Mouse (Mus musculus) liver, embryonic 16.5 days (tissue): ENCODE measurements around the gene Nppa. TPM values are rescaled to one million over a fixed set of nuclear protein-coding genes. Genes with fewer than 3 reads are reported as not detected.
A peak's percentile ranks its signal among the peaks of the same experiment; 100 is the strongest.

Experiments
- ATAC-seq: fragments of 200-750 bp; cut with Nextera tagmentation; 2 replicates; pipeline ENCODE4 v1.8.0; 2017; ENCODE audit warnings: low read depth, mild to moderate bottlenecking, moderate number of reproducible peaks, moderate library complexity
- H3K27ac ChIP-seq: fragments of 300-500 bp; sonication (generic); 2 replicates; pipeline ENCODE4 v1.5.1; 2014; ENCODE audit warnings: mild to moderate bottlenecking, low read length
- H3K27me3 ChIP-seq: fragments of 300-500 bp; sonication (generic); 2 replicates; pipeline ENCODE4 v1.6.1; 2014; ENCODE audit warnings: low read depth, low read length, mixed read lengths; ENCODE audit not compliant: control insufficient read depth, insufficient read depth
- H3K36me3 ChIP-seq: fragments of 300-500 bp; sonication (generic); 2 replicates; pipeline ENCODE4 v1.6.1; 2014; ENCODE audit warnings: mild to moderate bottlenecking; ENCODE audit not compliant: control insufficient read depth, insufficient read depth
- H3K4me1 ChIP-seq: fragments of 300-500 bp; sonication (generic); 2 replicates; pipeline ENCODE4 v1.6.1; 2014; ENCODE audit warnings: low read depth, low read length, mixed read lengths; ENCODE audit not compliant: control insufficient read depth
- H3K4me2 ChIP-seq: fragments of 300-500 bp; sonication (generic); 2 replicates; pipeline ENCODE4 v1.6.1; 2014; ENCODE audit warnings: low read depth, low read length, mixed read lengths
- H3K4me3 ChIP-seq: fragments of 300-500 bp; sonication (generic); 2 replicates; pipeline ENCODE4 v1.5.1; 2014; ENCODE audit warnings: low read depth, mild to moderate bottlenecking, low read length
- H3K9ac ChIP-seq: fragments of 300-500 bp; sonication (generic); 2 replicates; pipeline ENCODE4 v1.6.1; 2014; ENCODE audit warnings: low read depth, low read length
- H3K9me3 ChIP-seq: fragments of 300-500 bp; sonication (generic); replicated peaks from 2 replicates; pipeline ENCODE4 v1.6.1; 2016; ENCODE audit warnings: low read length; ENCODE audit not compliant: control insufficient read depth
- WGBS: fragments of 180-500 bp; shearing (Covaris S2); extraction: QIAGEN DNeasy Blood & Tissue Kit; methylation state at CpG from one replicate; pipeline ENCODE4 v1.1.7; 2014; ENCODE audit not compliant: insufficient replicate concordance; 5-methylcytosine and 5-hydroxymethylcytosine counted together
- polyA plus RNA-seq: library from polyadenylated mRNA; unstranded; fragments of >200 nt; fragmentation: Nextera tagmentation; extraction: Ambion mirVana; gene quantifications from 2 replicates; pipeline ENCODE4 v1.2.1, GENCODE M21; 2015

Gene Nppa
- polyA plus RNA-seq, 1 experiment from 2014 or later = not detected

DNA sequence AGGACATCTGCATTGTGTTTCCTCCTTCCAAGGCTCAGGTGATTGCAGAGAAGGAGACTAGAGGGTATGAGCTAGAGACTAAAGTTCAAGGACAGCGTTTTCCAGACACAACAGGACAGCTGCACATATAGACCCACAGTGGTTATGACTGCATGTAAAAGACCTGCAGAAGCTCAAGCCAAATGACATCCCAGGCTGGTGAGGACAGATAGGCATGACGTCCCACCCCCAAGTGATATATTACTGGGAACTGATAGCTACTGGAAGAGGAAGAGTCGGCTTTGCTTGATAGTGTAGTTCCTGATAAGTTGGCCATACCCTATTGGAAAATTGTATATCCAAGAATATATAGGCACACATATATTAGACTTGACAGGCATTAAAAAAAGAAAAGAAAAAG is 24.3 kb upstream of the Nppa start:
- Histone ChIP-seq H3K9ac (no peak overlapping the region), H3K27ac (no peak overlapping the region), H3K27me3 (no peaks in the 10 kb centered on the region), H3K4me2 (no peak overlapping the region), H3K4me3 (no peak overlapping the region), H3K9me3 (no peaks in the 10 kb centered on the region), H3K4me1 (no peaks in the 10 kb centered on the region), H3K36me3 (no peaks in the 10 kb centered on the region)
- no peak for ATAC-seq
- WGBS = 36% methylated on average over 3 of the region's 3 CpGs

DNA sequence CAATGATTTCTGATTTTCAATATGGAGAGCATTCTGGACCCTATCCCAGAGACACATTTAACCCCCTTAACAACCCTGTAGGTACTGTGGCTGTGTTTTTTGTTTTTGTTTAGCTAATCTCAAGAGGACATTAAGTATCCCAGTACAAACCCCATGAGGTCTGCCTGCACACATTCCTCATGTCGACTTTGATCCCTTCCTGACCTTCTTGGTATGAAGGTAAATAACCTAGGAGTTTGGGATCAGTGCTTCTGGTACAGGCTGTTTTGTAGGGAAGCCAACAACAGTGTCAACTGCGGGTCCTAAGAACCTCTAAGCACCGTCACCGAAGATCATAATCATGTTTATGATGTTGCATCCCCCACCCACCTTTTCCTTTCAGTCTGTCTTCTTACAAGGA is 22.8 kb upstream of the Nppa start:
- H3K4me1 ChIP-seq = no peaks in the 10 kb centered on the region
- no peaks in the 10 kb centered on the region for H3K36me3 ChIP-seq
- no peaks in the 10 kb centered on the region for H3K27me3 ChIP-seq
- 62% methylated on average over 4 of the region's 4 CpGs for WGBS
- no peak overlapping the region for H3K4me2 ChIP-seq
- no peaks in the 10 kb centered on the region for H3K9me3 ChIP-seq
- no peak overlapping the region for H3K27ac ChIP-seq
- ATAC-seq = no peak
- no peak overlapping the region for H3K4me3 ChIP-seq
- H3K9ac ChIP-seq = no peak overlapping the region

- ATAC-seq = no peak
- Histone ChIP-seq H3K27me3 (no peaks in the 10 kb centered on the region), H3K36me3 (no peaks in the 10 kb centered on the region), H3K27ac (no peak overlapping the region), H3K4me2 (no peak overlapping the region), H3K4me1 (no peaks in the 10 kb centered on the region), H3K9me3 (no peaks in the 10 kb centered on the region), H3K9ac (no peak overlapping the region), H3K4me3 (no peak overlapping the region)
- WGBS = 71% methylated on average over 6 of the region's 6 CpGs
Measured at GRCm38 (mm10) chr4:147978391-147978790, 22.1 kb upstream of the Nppa start.

GRCm38 (mm10) chr4:147979441-147979860 is 21.1 kb upstream of the Nppa start:
- ATAC-seq = no peak
- Histone ChIP-seq H3K36me3 (no peaks in the 10 kb centered on the region), H3K27me3 (no peaks in the 10 kb centered on the region), H3K4me2 (no peak overlapping the region), H3K4me3 (no peak overlapping the region), H3K9ac (no peak overlapping the region), H3K9me3 (no peaks in the 10 kb centered on the region), H3K27ac (no peak overlapping the region), H3K4me1 (no peaks in the 10 kb centered on the region)
- 52% methylated on average over 7 of the region's 7 CpGs for WGBS

DNA sequence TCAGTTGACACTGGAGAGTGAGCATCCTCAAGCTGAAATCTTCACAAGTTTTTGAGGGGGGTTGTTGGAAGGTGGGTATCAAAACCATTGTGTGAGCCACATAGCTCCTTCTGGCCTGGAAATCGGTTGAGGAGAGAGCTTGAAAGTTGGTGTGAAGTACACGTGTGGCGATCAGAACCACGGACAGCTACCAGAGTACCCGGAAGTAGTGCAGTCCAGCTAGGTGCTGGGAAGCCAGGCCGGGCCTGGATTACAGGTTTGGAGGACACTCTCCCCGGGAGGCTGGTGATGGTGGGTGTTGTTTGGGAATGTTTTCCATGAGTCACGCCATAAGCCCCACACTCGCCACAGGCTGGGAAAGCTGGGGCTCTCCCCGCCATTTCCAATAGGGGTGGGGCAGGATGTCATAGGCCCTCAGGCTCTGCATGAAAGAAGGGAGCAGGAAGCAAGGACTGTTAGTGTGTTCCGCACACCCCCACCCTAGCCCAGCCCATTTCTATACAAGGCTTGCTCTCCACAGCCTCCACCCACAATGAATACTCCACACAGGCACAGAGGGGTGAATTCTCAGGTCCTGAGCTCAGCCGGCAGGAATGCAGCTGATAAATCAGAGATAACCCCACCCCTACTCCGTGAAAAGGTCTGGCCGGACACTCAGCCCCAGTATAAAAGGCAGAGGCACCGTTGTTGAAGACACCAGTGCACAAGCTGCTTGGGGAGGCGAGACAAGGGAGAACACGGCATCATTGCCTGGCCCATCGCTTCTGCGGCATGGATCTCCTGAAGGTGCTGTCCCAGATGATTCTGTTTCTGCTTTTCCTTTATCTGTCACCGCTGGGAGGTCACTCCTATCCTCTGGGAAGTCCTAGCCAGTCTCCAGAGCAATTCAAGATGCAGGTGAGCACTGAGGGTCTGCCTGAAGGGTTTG is 15.1 kb upstream of the Nppa start, which contains the start of gene Nppb:
Gene Nppb (plus strand): TSS at position 584 of the 928 bp plus-strand sequence.
- Histone ChIP-seq H3K27me3 (no peaks in the 10 kb centered on the region), H3K4me1 (no peaks in the 10 kb centered on the region), H3K9ac (no peak within 1 kb of the TSS), H3K4me3 (no peak within 1 kb of the TSS), H3K9me3 (no peaks in the 10 kb centered on the region), H3K36me3 (no peaks in the 10 kb centered on the region), H3K27ac (no peak within 1 kb of the TSS), H3K4me2 (no peak within 1 kb of the TSS)
- 21% methylated on average over 20 of the region's 20 CpGs for WGBS
- ATAC-seq = no peak

DNA sequence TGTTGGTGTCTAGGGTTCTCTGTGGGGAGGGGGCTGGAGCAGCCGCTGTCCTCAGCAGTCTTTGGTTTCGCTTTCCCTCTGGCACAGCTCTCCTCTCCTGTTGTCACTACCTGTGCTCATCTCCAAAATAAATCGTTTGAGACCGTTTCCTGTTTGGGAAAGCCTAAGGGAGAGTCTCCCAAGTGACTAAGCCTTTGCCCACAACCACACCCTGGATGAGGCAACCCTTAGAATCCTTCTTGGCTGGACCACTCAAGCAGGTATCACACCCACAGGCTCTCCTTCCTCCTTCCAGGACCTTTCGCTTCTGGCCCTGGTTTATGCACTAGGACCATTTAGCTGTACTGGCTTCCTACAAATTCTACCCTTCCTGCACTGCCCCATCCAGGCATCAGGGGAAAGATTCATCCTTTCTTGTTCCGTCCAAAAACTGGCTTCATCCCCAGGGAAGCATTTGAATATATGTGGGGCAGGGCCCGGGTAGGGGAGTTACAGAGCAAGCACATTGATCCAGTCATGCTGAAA is 6.9 kb upstream of the Nppa start:
- no peak for ATAC-seq
- no peaks in the 10 kb centered on the region for H3K36me3 ChIP-seq
- no peak overlapping the region for H3K27ac ChIP-seq
- no peak overlapping the region for H3K9ac ChIP-seq
- H3K4me2 ChIP-seq = no peak overlapping the region
- H3K9me3 ChIP-seq = no peaks in the 10 kb centered on the region
- H3K4me3 ChIP-seq = no peak overlapping the region
- no peaks in the 10 kb centered on the region for H3K4me1 ChIP-seq
- WGBS = 42% methylated on average over 7 of the region's 7 CpGs
- H3K27me3 ChIP-seq = no peaks in the 10 kb centered on the region

DNA sequence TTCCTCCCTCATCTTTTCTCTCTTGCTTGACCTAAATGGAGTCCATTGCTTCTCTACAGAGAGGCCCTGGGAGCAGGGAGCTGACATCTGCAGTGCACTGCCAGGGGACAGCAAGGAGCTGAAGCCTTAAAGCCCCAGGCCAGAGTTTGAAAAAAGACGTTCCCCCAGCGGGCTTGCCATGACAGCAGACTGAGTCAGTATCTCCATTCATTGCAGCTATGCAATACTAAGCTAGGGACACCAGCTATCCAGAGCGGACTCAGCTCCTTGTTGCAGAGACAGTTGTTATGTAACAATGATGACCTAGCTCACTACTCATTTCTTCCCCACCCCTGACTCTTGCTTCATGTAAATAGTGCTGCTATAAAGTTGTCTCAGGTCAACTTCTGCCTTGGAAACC is 5.2 kb upstream of the Nppa start:
- Histone ChIP-seq H3K9ac (no peak overlapping the region), H3K27me3 (no peaks in the 10 kb centered on the region), H3K4me3 (no peak overlapping the region), H3K27ac (no peak overlapping the region), H3K36me3 (no peaks in the 10 kb centered on the region), H3K4me1 (no peaks in the 10 kb centered on the region), H3K9me3 (no peaks in the 10 kb centered on the region), H3K4me2 (no peak overlapping the region)
- 61% methylated on average over 3 of the region's 3 CpGs for WGBS
- ATAC-seq = no peak

GRCm38 (mm10) chr4:148001013-148001789 is 679 bp downstream of the Nppa start:
- no peaks in the 10 kb centered on the region; the same call in 1 of the 2 replicates for H3K36me3 ChIP-seq
- H3K27ac ChIP-seq = no peak overlapping the region
- ATAC-seq = 0 out of 2 replicates have a peak, but pooled peaks have one; percentile 16

More at GRCm38 (mm10) chr4:148001013-148001789, 679 bp downstream of the Nppa start:
- H3K27me3 ChIP-seq = no peaks in the 10 kb centered on the region
- no peaks in the 10 kb centered on the region for H3K9me3 ChIP-seq
- 71% methylated on average over 17 of the region's 17 CpGs for WGBS
- no peak overlapping the region for H3K4me2 ChIP-seq
- H3K4me3 ChIP-seq = no peak overlapping the region
- H3K4me1 ChIP-seq = no peaks in the 10 kb centered on the region
- H3K9ac ChIP-seq = no peak overlapping the region
